Mouse (Mus musculus): ENCODE data around the gene Eif2ak3.

Eif2ak3 gene

DNA sequence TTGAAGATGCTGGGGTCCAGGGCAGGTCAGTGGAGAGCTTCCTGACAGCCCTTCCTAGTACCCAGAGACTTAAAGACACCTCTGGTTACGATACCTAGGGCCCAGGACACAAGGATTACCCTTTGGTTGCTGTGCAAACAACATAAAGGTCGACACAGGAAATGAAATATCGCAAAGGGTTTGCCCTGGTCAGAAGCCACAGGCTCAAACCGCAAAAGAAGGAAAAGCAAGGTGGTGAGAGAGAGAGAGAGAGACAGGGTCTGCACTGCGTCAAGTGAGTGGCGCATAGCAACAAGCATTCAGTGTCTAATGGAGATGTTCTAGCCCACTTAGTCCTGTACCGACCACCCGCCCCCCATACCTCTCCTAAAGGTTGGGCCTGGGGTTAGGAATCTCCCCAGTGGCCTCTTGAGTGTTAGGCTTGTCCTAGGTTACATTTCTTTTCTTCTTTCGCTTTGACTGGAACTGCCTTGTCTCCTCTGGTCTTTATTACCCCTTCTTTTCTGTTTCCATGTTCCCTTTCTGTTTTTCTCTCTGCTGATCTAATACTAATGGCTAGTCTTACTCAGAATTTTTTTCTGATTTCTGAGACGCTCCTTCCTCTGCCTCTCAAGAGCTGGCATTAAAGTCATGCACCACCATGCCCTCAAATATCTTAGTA lies 13.0 kb upstream of the Eif2ak3 start:
- DNase-seq: no peak

- no peak for DNase-seq
Measured at GRCm38 (mm10) chr6:70837297-70837696, 7.0 kb upstream of the Eif2ak3 start.

DNA sequence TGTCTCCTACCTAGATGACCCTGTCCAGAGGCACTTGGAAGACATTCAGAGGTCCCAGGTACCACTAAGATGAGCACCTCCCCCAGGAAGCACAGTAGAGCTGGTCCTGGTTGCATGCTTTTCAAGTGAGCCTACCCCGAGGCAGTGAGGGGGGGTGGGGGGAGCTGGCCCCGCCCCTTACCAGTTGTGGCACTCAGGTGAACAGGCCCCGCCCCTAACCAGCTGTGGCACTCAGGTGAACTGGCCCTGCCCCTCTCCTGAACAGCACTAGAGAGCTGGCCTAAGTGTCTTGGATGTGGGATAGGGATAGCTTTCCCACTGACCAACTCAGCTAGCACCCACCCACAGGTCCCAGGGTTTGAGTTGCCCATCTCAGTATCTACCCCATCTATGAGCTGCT lies 5.8 kb upstream of the Eif2ak3 start:
- no peak for DNase-seq

DNA sequence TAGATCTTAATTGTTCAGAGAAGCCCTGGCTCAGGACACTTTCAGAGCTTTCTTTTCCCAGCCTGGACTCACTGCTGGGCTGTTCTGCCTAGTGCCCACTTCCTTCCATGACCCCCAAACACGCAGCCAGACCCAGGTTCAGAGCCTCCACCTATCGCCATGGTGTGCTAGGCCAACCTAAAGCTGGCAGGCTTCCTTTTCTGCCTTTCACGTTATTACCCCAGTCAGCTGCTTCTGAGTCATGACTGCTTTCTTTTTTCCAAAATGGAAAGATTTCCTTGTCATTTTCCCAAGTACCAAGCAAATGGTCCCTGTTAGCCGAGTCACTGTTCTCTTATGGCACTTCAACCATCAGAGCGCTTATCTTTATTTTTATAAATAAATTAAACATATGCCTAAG lies 4.0 kb upstream of the Eif2ak3 start:
- DNase-seq: no peak

DNA sequence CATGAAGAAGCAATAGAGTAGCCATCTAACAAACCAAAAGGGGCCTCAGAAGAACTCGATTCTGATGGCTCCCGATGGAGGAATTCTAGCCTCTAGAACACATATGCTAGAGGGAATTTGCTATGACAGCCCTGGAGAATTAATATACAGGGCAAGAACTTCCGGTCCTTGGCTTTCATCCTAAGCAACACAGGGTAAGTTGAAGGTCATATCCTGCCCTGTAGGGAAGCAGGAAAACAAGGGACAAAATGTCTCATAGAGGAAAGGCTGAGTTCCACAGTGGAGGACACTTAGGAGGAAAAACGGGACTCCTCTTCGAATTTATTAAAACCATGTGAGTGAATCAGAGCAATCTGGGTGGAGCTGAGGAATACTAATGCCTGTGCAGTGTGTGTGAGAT lies 1.3 kb upstream of the Eif2ak3 start:
- DNase-seq: peak; percentile 56

DNA sequence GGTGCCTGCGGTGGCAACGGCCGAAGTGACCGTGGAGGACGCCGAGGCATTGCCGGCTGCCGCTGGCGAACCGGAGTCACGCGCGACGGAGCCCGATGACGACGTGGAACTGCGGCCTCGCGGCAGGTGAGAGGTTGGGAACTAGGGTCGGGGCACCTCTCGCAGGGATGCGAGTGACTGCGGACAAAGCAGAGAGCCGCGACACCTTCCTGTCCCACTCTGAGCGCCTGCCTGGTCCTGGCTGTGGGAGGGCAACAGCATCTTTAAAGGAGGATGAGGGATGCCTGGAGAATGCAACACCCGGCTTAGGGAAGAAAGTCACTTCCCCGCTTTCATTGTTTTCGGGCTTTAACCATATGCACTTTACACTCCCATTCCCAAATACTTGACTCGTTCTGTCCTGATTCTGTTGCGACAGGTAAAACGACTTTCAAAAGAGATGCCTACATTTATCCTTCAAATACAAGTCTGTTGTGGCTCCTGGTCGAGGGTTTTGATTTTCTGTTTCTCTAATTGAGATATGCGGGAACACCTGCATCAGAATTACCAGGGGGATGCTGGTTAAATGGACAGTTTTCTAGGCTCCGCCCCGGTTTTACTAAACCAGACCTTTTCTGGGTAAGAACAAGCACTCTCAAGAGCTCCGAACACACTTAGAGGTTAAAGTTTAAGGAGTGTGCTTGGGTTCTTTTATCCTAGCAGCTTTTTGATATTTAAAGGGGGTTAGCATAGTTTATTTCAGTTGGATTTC lies 756 bp downstream of the Eif2ak3 start:
- peak; percentile 30 for DNase-seq

DNA sequence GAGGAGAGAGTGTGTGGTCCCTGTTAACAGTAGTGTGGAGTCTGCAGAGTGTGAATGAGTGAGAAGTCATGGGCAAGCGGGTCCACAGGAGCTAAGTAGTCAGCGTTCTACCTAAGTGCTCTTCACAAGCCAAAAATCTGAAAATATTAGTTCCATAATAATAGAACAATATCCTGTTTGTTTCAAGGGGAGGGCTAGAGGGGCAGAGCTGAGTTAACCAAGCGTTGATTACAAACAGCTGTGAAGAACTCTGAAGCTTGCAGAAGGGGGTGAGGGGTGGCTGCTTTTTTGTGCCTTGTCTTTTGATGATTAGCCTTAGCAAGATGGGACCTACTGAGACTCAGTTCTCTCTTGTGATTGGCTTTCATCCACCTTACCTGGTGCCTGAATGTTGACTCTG lies 3.1 kb downstream of the Eif2ak3 start:
- DNase-seq: no peak

GRCm38 (mm10) chr6:70853371-70853770 lies 9.1 kb downstream of the Eif2ak3 start:
- DNase-seq: no peak

GRCm38 (mm10) chr6:70855529-70856309 lies 11.4 kb downstream of the Eif2ak3 start:
- no peak for DNase-seq

GRCm38 (mm10) chr6:70862726-70863125 lies 18.4 kb downstream of the Eif2ak3 start:
- no peak for DNase-seq

- DNase-seq: no peak
Measured at GRCm38 (mm10) chr6:70864285-70864684, 20.0 kb downstream of the Eif2ak3 start.

GRCm38 (mm10) chr6:70866761-70867160 lies 22.4 kb downstream of the Eif2ak3 start:
- peak; percentile 84 for DNase-seq

DNA sequence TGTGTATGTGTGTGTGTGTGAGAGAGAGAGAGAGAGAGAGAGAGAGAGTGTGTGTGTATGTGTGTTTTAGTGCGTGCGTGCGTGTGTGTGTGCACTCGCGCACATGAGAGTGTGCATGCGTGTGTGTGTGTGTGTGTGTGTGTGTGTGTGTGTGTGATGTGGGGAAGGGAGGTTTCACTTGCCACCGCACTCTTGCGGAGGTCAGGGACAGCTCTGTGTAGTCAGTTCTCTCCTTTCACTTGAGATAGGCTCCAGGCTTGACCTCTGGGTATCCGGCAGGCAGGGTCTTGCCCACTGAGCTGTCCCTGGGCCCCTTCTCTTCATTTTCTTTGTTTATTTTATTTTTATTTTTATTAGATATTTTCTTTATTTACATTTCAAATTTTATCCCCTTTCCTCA lies 23.0 kb downstream of the Eif2ak3 start:
- DNase-seq: no peak

- DNase-seq: no peak
Measured at GRCm38 (mm10) chr6:70871511-70871980, 27.2 kb downstream of the Eif2ak3 start.

DNA sequence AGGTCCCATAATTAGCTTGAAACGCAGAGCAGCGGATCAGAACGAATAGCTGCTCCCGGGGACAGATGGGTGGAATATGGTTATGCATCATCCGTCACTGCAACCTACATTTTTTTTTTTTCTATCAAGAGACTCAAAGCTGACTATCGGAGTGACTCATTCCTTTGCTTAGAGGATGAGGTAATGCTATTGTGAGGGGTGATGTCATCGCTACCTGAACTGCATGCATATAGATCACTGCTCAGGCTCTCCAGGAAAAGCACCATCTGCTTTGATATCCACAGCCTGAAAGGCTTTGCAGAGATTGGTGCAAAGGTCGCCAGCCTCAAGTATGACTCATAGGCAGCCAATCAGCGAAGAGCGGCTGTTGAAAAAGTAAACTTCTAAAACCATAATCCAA lies 27.8 kb downstream of the Eif2ak3 start:
- DNase-seq: no peak

DNA sequence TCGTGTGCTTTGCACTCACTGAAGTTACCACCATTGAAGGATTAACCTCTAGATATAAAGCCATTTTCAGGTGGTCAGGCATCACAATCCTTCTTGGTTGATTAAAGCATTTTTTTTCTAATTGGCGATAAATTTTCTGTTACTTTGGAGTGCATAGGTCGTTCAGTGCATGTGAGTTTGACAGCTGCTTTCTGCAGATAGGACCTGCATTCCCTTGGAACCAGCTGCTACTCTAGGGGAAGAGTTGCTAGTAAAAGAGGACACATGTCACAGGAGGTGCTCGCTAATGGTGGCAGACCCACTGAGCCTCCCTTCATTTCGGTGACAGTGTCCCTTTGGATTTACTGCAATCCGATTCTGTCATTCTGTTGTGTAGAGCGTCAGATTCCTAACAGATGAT lies 28.3 kb downstream of the Eif2ak3 start:
- no peak for DNase-seq

- DNase-seq: peak; percentile 64
Measured at GRCm38 (mm10) chr6:70874035-70874775, 29.9 kb downstream of the Eif2ak3 start.

- peak; percentile 54 for DNase-seq
Measured at GRCm38 (mm10) chr6:70875017-70875416, 30.7 kb downstream of the Eif2ak3 start.

GRCm38 (mm10) chr6:70880714-70881304 lies 36.5 kb downstream of the Eif2ak3 start:
- peak; percentile 92 for DNase-seq

- no peak for DNase-seq
Measured at GRCm38 (mm10) chr6:70887993-70888392, 43.7 kb downstream of the Eif2ak3 start.

- no peak for DNase-seq
Measured at GRCm38 (mm10) chr6:70898166-70898565, 53.9 kb downstream of the Eif2ak3 start.

DNA sequence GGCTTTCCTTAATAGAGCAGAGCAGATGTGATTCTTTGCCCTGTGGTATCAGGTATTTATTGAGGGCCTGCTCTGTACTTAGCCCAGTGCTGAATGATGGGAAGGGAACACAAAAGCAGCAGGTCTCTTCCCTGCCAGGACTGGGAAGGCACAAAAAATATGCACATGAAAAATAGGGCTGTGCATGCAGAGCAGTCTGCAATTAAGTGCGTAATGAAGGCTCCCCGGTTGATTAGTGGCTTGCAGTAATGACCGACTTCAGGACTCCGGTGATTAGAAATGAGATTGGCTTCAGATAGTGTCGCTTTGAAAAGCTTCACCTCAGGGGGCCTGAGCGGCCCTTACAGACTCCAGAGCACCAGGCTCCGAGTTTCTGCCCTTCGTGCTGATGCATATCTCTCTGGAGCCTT lies 55.3 kb downstream of the Eif2ak3 start:
- no peak for DNase-seq

DNA sequence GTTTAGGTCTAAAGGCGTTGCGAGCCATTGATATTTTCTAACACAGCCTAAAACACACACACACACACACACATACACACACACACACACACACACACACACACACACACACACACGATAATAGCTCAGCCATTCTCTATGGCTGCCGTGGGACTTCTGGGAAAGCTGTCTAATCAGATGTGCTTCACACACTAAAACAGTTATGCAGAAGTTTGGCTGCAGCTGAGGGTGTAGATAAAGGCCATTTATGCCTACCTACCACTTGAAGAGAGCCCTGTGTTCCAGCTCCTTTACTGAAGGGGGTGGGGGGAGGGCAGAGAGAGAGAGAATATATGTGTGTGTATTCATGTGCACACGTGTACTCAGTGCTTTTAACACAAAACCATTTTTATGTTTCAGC lies 59.4 kb downstream of the Eif2ak3 start:
- DNase-seq: no peak

Data from kidney, adult 9 months (tissue).